Mouse (Mus musculus): Measurements from ENCODE around the gene Lbx2. TPM values are rescaled to one million over a fixed set of nuclear protein-coding genes. Genes with fewer than 3 reads are reported as not detected.
A peak's percentile ranks its signal among the peaks of the same experiment; 100 is the strongest.

The Lbx2 gene
- polyA plus RNA-seq, 2 experiments = 0.46 TPM; not detected in 1

DNA sequence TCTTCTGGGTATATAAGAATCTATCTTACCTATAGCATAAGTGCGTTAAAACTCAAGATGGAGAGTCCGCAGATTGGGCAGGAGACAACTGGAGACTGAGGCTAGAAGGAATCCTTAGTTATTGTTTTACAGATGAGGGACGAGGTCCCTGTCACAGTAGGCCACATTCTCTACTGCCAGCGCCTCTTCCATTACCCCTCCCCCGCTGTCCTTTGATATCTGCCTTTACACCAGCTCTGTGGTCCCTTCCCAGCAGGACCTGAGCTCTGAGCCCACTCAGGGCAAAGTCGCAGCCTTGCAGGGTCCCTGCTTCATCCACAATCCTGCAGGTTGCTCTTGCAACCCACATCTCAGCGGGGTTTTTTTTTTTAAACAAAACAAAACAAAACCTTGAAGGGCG lies 17.9 kb upstream of the Lbx2 start:
- H3K27ac ChIP-seq = no peak overlapping the region
- 15% methylated on average over 8 of the region's 8 CpGs for WGBS (ENCODE audit: insufficient replicate concordance)

DNA sequence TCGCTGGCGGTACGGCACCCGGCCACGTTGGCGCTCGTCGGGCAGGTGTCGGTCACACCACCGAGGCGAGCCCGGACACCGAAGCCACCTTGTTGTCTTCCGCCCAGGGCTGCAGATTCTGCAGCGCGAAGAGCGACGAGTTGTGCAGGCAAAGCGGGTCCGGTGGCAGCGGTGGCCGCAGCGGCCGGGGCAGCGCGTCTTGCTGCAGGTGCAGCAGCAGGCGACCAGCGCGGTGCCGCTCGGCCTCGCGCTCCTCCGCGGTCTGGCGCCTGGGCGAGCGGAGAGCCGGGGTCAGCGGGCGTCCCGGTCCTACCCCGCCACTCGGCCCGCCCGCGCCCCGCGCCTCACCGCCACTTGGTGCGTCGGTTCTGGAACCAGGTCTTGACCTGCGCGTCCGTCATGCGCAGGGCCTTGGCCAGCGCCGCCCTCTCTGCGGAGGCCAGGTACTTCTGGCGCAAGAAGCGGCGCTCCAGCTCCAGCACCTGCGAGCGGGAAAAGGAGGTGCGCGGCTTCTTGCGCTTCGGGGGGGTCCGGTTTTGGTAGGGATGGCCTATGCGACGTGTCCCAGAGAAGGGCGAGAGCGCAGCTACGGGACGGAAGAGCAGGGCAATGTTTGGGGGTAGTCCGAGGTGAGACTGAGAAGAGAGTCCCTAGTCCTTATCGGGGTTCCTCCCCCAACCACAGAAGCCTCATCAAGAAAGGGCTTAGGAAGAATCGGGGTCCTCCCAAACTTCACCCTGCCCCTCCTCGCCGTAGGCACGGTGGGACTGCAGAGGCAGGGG lies 17.3 kb upstream of the Lbx2 start:
- Histone ChIP-seq H3K4me3 (ENCODE audit: insufficient read depth in 1 of 2, low read depth in 2 of 2, low read length in 2 of 2) (peak overlapping the region in 1 of 2 experiments; percentile 16; a peak in 2 of 4 replicates), H3K9ac (replicated peaks) (no peak overlapping the region), H3K27ac (no peak overlapping the region), H3K9me3 (ENCODE audit: control insufficient read depth, low read length) (no peaks in the 10 kb centered on the region), H3K36me3 (replicated peaks; ENCODE audit: control insufficient read depth, insufficient read depth, low read depth) (no peaks in the 10 kb centered on the region), H3K4me1 (replicated peaks; ENCODE audit: control insufficient read depth in 2 of 2, insufficient read depth in 2 of 2, low read length in 1 of 2) (no peaks in the 10 kb centered on the region), H3K4me2 (ENCODE audit: low read depth) (peak overlapping the region; percentile 31), H3K27me3 (ENCODE audit: control insufficient read depth, insufficient read depth, low read length) (peaks cover 98% of the 10 kb centered on the region)
- WGBS (ENCODE audit: insufficient replicate concordance) = 2% methylated on average over 81 of the region's 81 CpGs
- DNase-seq (ENCODE audit: low read depth in 3 of 3, low spot score in 3 of 3) = no peak
- TF ChIP-seq EP300 (IDR thresholded peaks at IDR 0.05; ENCODE audit: low read depth) (no peak), CTCF (IDR thresholded peaks at IDR 0.05; ENCODE audit: low read depth) (no peak)
- no peak for ATAC-seq (ENCODE audit: insufficient read depth)

More for the DNA sequence above, 17.9 kb upstream of the Lbx2 start:
- no peaks in the 10 kb centered on the region for H3K9me3 ChIP-seq (ENCODE audit: control insufficient read depth, low read length)
- H3K9ac ChIP-seq (replicated peaks) = no peak overlapping the region
- TF ChIP-seq CTCF (IDR thresholded peaks at IDR 0.05; ENCODE audit: low read depth) = no peak
- TF ChIP-seq EP300 (IDR thresholded peaks at IDR 0.05; ENCODE audit: low read depth) = no peak
- H3K27me3 ChIP-seq (ENCODE audit: control insufficient read depth, insufficient read depth, low read length) = peaks cover 99% of the 10 kb centered on the region
- peak overlapping the region; percentile 31 for H3K4me2 ChIP-seq (ENCODE audit: low read depth)
- ATAC-seq (ENCODE audit: insufficient read depth) (no peak), DNase-seq (ENCODE audit: low read depth in 3 of 3, low spot score in 3 of 3) (no peak)
- peak overlapping the region in 1 of 2 experiments; percentile 16; a peak in 2 of 4 replicates for H3K4me3 ChIP-seq (ENCODE audit: insufficient read depth in 1 of 2, low read depth in 2 of 2, low read length in 2 of 2)
- no peaks in the 10 kb centered on the region for H3K4me1 ChIP-seq (replicated peaks; ENCODE audit: control insufficient read depth in 2 of 2, insufficient read depth in 2 of 2, low read length in 1 of 2)
- no peaks in the 10 kb centered on the region for H3K36me3 ChIP-seq (replicated peaks; ENCODE audit: control insufficient read depth, insufficient read depth, low read depth)

DNA sequence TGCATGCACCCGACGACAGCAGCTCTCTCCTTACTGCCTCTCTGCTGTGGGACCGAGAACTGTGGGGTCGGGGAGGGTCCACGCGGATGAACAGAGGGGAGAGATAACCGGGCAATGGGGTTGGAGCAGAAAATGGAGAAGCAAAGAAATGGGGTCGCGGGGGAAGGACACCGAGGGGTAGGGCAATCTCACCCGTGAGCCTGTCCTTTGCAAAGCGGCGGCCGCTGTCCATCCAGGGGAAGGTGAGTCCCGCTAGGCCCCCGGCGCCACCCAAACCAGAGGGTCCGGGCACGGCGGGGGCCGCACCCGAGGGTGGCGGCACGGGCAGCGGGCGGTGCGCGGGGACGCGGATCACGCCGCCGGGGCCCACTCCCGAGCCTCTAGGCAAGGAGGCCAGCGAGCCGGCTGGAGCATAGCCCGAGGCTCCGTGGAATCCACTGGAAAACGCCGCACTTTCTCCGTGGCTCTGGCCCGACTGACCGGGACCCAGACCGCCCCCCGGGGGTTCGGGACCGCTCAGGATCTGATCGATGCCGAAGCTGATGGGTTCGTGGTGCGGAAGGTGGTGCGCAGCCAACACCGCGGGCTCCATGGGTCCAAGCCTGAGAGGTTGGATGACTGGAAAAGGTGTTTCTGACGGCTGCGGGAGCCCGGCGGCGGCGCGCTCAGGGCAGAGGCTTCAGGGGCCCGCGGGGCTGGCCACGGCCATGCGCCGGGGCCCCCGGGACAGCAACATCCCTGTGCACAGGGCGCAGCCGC lies 16.5 kb upstream of the Lbx2 start:
- DNase-seq (ENCODE audit: low read depth in 3 of 3, low spot score in 3 of 3) (no peak), ATAC-seq (ENCODE audit: insufficient read depth) (no peak)

DNA sequence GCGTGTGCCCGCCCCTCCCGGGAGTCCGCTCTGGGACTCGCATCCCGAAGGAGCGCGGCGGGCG lies 16.1 kb upstream of the Lbx2 start, which contains the start of gene Tlx2:
Gene Tlx2, minus strand, starts transcription at position 47 of the 64 bp plus-strand sequence.
- H3K4me1 ChIP-seq (replicated peaks; ENCODE audit: control insufficient read depth in 2 of 2, insufficient read depth in 2 of 2, low read length in 1 of 2) = no peaks in the 10 kb centered on the region
- no peak for DNase-seq (ENCODE audit: low read depth in 3 of 3, low spot score in 3 of 3)
- ATAC-seq (ENCODE audit: insufficient read depth) = no peak
- no peak within 1 kb of the TSS for H3K27ac ChIP-seq
- H3K4me2 ChIP-seq (ENCODE audit: low read depth) = peak within 1 kb of the TSS; percentile 8; the same call in 1 of the 2 replicates
- H3K9ac ChIP-seq (replicated peaks) = no peak within 1 kb of the TSS
- H3K27me3 ChIP-seq (ENCODE audit: control insufficient read depth, insufficient read depth, low read length) = peaks cover 96% of the 10 kb centered on the region
- peak within 1 kb of the TSS in 1 of 2 experiments; percentile 16; a peak in 1 of 4 replicates for H3K4me3 ChIP-seq (ENCODE audit: insufficient read depth in 1 of 2, low read depth in 2 of 2, low read length in 2 of 2)
- no peaks in the 10 kb centered on the region for H3K9me3 ChIP-seq (ENCODE audit: control insufficient read depth, low read length)
- no peaks in the 10 kb centered on the region for H3K36me3 ChIP-seq (replicated peaks; ENCODE audit: control insufficient read depth, insufficient read depth, low read depth)
- 1% methylated on average over 10 of the region's 10 CpGs for WGBS (ENCODE audit: insufficient replicate concordance)
- TF ChIP-seq CTCF (IDR thresholded peaks at IDR 0.05; ENCODE audit: low read depth) = no peak
- no peak for TF ChIP-seq EP300 (IDR thresholded peaks at IDR 0.05; ENCODE audit: low read depth)

More for the DNA sequence above, 16.5 kb upstream of the Lbx2 start:
- Histone ChIP-seq H3K4me3 (ENCODE audit: insufficient read depth in 1 of 2, low read depth in 2 of 2, low read length in 2 of 2) (peak overlapping the region in 1 of 2 experiments; percentile 3; a peak in 1 of 4 replicates), H3K9ac (replicated peaks) (no peak overlapping the region), H3K27me3 (ENCODE audit: control insufficient read depth, insufficient read depth, low read length) (peaks cover 98% of the 10 kb centered on the region), H3K4me1 (replicated peaks; ENCODE audit: control insufficient read depth in 2 of 2, insufficient read depth in 2 of 2, low read length in 1 of 2) (no peaks in the 10 kb centered on the region), H3K36me3 (replicated peaks; ENCODE audit: control insufficient read depth, insufficient read depth, low read depth) (no peaks in the 10 kb centered on the region), H3K9me3 (ENCODE audit: control insufficient read depth, low read length) (no peaks in the 10 kb centered on the region), H3K27ac (no peak overlapping the region), H3K4me2 (ENCODE audit: low read depth) (no peak overlapping the region; the same call in 1 of the 2 replicates)
- TF ChIP-seq CTCF (IDR thresholded peaks at IDR 0.05; ENCODE audit: low read depth) (no peak), EP300 (IDR thresholded peaks at IDR 0.05; ENCODE audit: low read depth) (no peak)
- WGBS (ENCODE audit: insufficient replicate concordance) = 2% methylated on average over 69 of the region's 69 CpGs
